Mouse (Mus musculus) brown adipose tissue, adult 24 weeks (tissue): Measurements from ENCODE around the gene Phf23. TPM values are rescaled to one million over a fixed set of nuclear protein-coding genes. Genes with fewer than 3 reads are reported as not detected.

Experiments
- H3K27ac ChIP-seq: fragments of 200-500 bp; replicated peaks from 2 replicates; pipeline ENCODE4 v1.5.1; 2012; ENCODE audit warnings: low read depth, mild to moderate bottlenecking, low read length
- H3K4me1 ChIP-seq: fragments of 200-500 bp; 2 replicates; pipeline ENCODE4 v1.6.1; 2012; ENCODE audit warnings: low read length, mixed read lengths; ENCODE audit not compliant: control insufficient read depth, insufficient read depth, insufficient read length
- H3K4me3 ChIP-seq: fragments of 200-500 bp; 2 replicates; pipeline ENCODE4 v1.5.1; 2012; ENCODE audit warnings: low read depth, mild to moderate bottlenecking, low read length, moderate library complexity; ENCODE audit not compliant: insufficient read depth
- polyA plus RNA-seq: library from polyadenylated mRNA; stranded (reverse); fragments of >200 nt; gene quantifications from 2 replicates; pipeline ENCODE4 v1.2.4, GENCODE M21; 2012; ENCODE audit not compliant: missing spikeins, insufficient read depth, insufficient read length

The Phf23 gene
- polyA plus RNA-seq, 1 experiment, result 24.2 TPM

- Histone ChIP-seq H3K4me1 (peaks cover 4% of the 10 kb centered on the region; the same call in 1 of the 2 replicates), H3K4me3 (no peak overlapping the region; the same call in none of the 2 replicates), H3K27ac (no peak overlapping the region)
Measured at GRCm38 (mm10) chr11:69965271-69966005, 30.1 kb upstream of the Phf23 start.

- peak overlapping the region; percentile 42 for H3K4me3 ChIP-seq
- H3K4me1 ChIP-seq, result peaks cover 4% of the 10 kb centered on the region; the same call in 1 of the 2 replicates
- H3K27ac ChIP-seq, result no peak overlapping the region
Measured at GRCm38 (mm10) chr11:69966006-69966859, 29.3 kb upstream of the Phf23 start.

GRCm38 (mm10) chr11:69966860-69967517, 28.6 kb upstream of the Phf23 start:
- no peak overlapping the region for H3K27ac ChIP-seq
- H3K4me1 ChIP-seq, result peaks cover 4% of the 10 kb centered on the region; the same call in 1 of the 2 replicates
- peak overlapping the region; percentile 42; the same call in 1 of the 2 replicates for H3K4me3 ChIP-seq

- Histone ChIP-seq H3K4me3 (no peak overlapping the region), H3K4me1 (peaks cover 4% of the 10 kb centered on the region; the same call in 1 of the 2 replicates), H3K27ac (no peak overlapping the region)
Measured at GRCm38 (mm10) chr11:69968793-69969192, 26.8 kb upstream of the Phf23 start.

GRCm38 (mm10) chr11:69970222-69970621, 25.4 kb upstream of the Phf23 start:
- no peak overlapping the region for H3K4me3 ChIP-seq
- H3K4me1 ChIP-seq, result peaks cover 4% of the 10 kb centered on the region; the same call in 1 of the 2 replicates
- H3K27ac ChIP-seq, result no peak overlapping the region

GRCm38 (mm10) chr11:69970775-69971174, 24.8 kb upstream of the Phf23 start:
- Histone ChIP-seq H3K27ac (no peak overlapping the region), H3K4me1 (peaks cover 4% of the 10 kb centered on the region; the same call in 1 of the 2 replicates), H3K4me3 (no peak overlapping the region)

- Histone ChIP-seq H3K4me3 (no peak overlapping the region), H3K4me1 (no peaks in the 10 kb centered on the region), H3K27ac (no peak overlapping the region)
Measured at GRCm38 (mm10) chr11:69974907-69975306, 20.7 kb upstream of the Phf23 start.

GRCm38 (mm10) chr11:69976271-69976670, 19.3 kb upstream of the Phf23 start:
- H3K27ac ChIP-seq, result no peak overlapping the region
- H3K4me3 ChIP-seq, result no peak overlapping the region
- H3K4me1 ChIP-seq, result no peaks in the 10 kb centered on the region

GRCm38 (mm10) chr11:69979827-69980195, 15.8 kb upstream of the Phf23 start:
- Histone ChIP-seq H3K27ac (peak overlapping the region; percentile 97), H3K4me3 (peak overlapping the region; percentile 82), H3K4me1 (peaks cover 9% of the 10 kb centered on the region)

- peaks cover 9% of the 10 kb centered on the region for H3K4me1 ChIP-seq
- H3K4me3 ChIP-seq, result peak overlapping the region; percentile 94
- H3K27ac ChIP-seq, result peak overlapping the region; percentile 97
Measured at GRCm38 (mm10) chr11:69980196-69981140, 15.1 kb upstream of the Phf23 start.

GRCm38 (mm10) chr11:69981141-69981762, 14.3 kb upstream of the Phf23 start, which contains the start of gene Ctdnep1:
Gene Ctdnep1 (plus strand): TSS chr11:69981156.
- H3K27ac ChIP-seq, result peak within 1 kb of the TSS; percentile 97
- peaks cover 9% of the 10 kb centered on the region for H3K4me1 ChIP-seq
- H3K4me3 ChIP-seq, result peak within 1 kb of the TSS; percentile 94

- H3K27ac ChIP-seq, result peak within 1 kb of the TSS; percentile 92
- peak within 1 kb of the TSS; percentile 94 for H3K4me3 ChIP-seq
- H3K4me1 ChIP-seq, result peaks cover 9% of the 10 kb centered on the region
Measured at GRCm38 (mm10) chr11:69982225-69982624, 13.4 kb upstream of the Phf23 start, which contains the start of gene Elp5. Gene Elp5 (minus strand): TSS chr11:69982517.

GRCm38 (mm10) chr11:69982877-69983276, 12.7 kb upstream of the Phf23 start:
- peak overlapping the region; percentile 48 for H3K27ac ChIP-seq
- H3K4me1 ChIP-seq, result peaks cover 9% of the 10 kb centered on the region
- peak overlapping the region; percentile 94 for H3K4me3 ChIP-seq

GRCm38 (mm10) chr11:69983377-69983776, 12.2 kb upstream of the Phf23 start:
- peak overlapping the region; percentile 48 for H3K27ac ChIP-seq
- peak overlapping the region; percentile 94 for H3K4me3 ChIP-seq
- H3K4me1 ChIP-seq, result peaks cover 9% of the 10 kb centered on the region
